Mouse (Mus musculus) lung, adult 2 months (tissue): ENCODE data around the gene Mapkbp1. TPM values are rescaled to one million over a fixed set of nuclear protein-coding genes. Genes with fewer than 3 reads are reported as not detected.

Experiments used
- DNase-seq: peaks from one replicate; pipeline ENCODE4 v3.0.0; 2022
- H3K4me1 ChIP-seq: fragments of 200-500 bp; 2 replicates; pipeline ENCODE4 v1.6.1; 2011; ENCODE audit warnings: low read length; ENCODE audit not compliant: control insufficient read depth, insufficient read depth
- H3K4me3 ChIP-seq: fragments of 200-500 bp; replicated peaks from 2 replicates; pipeline ENCODE3; 2011; ENCODE audit warnings: low read depth, mild to moderate bottlenecking, control low read depth, low read length; ENCODE audit errors: extremely low read depth
- CTCF ChIP-seq: fragments of 200-500 bp; IDR thresholded peaks from 2 replicates; pipeline ENCODE4 v1.5.1; 2011; ENCODE audit warnings: mild to moderate bottlenecking, low read length, control low read depth; ENCODE audit not compliant: insufficient read depth
- POLR2A ChIP-seq: fragments of 200-500 bp; IDR thresholded peaks from 2 replicates; pipeline ENCODE4 v1.6.1; 2011; ENCODE audit warnings: low read depth, mild to moderate bottlenecking, control low read depth, low read length, borderline replicate concordance; ENCODE audit errors: extremely low read depth
- WGBS: fragments of 180-500 bp; shearing (Covaris S2); methylation state at CpG from one replicate; pipeline ENCODE4 v1.1.7; 2018; 5-methylcytosine and 5-hydroxymethylcytosine counted together
- polyA plus RNA-seq: library from polyadenylated mRNA; depleted of rRNA; stranded (reverse); fragments of >200 nt; gene quantifications from 2 replicates; pipeline ENCODE4 v1.2.3, GENCODE M21; 2012

Gene Mapkbp1
- polyA plus RNA-seq, 1 experiment = 37.5 TPM

- Histone ChIP-seq H3K4me1 (no peaks in the 10 kb centered on the region), H3K4me3 (no peak overlapping the region)
- WGBS = 73% methylated on average over 3 of the region's 3 CpGs
- DNase-seq = no peak
- TF ChIP-seq POLR2A = no peak
- no peak for TF ChIP-seq CTCF
Measured at GRCm38 (mm10) chr2:120044676-120045075, 72.2 kb downstream of the Mapkbp1 start.

GRCm38 (mm10) chr2:120046486-120047310 is 74.2 kb downstream of the Mapkbp1 start:
- no peak for TF ChIP-seq POLR2A
- TF ChIP-seq CTCF = no peak
- Histone ChIP-seq H3K4me3 (no peak overlapping the region), H3K4me1 (no peaks in the 10 kb centered on the region)
- no peak for DNase-seq
- 67% methylated on average over 14 of the region's 14 CpGs for WGBS

- H3K4me1 ChIP-seq = no peaks in the 10 kb centered on the region
- WGBS = 86% methylated on average over 9 of the region's 9 CpGs
- no peak overlapping the region for H3K4me3 ChIP-seq
- TF ChIP-seq CTCF = no peak
- no peak for TF ChIP-seq POLR2A
- DNase-seq = no peak
Measured at GRCm38 (mm10) chr2:120048173-120048572, 75.7 kb downstream of the Mapkbp1 start.

- no peak overlapping the region for H3K4me3 ChIP-seq
- DNase-seq = peak; percentile 72
- TF ChIP-seq CTCF = peak; percentile 72
- no peak for TF ChIP-seq POLR2A
- no peaks in the 10 kb centered on the region for H3K4me1 ChIP-seq
- WGBS = 68% methylated on average over 10 of the region's 10 CpGs
Measured at GRCm38 (mm10) chr2:120049632-120050274, 77.3 kb downstream of the Mapkbp1 start.

- WGBS = 60% methylated on average over 6 of the region's 6 CpGs
- Histone ChIP-seq H3K4me3 (no peak overlapping the region), H3K4me1 (no peaks in the 10 kb centered on the region)
- no peak for DNase-seq
- TF ChIP-seq POLR2A (no peak), CTCF (no peak)
Measured at GRCm38 (mm10) chr2:120051405-120051804, 78.9 kb downstream of the Mapkbp1 start.

GRCm38 (mm10) chr2:120054771-120055552 is 82.5 kb downstream of the Mapkbp1 start:
- TF ChIP-seq CTCF = no peak
- no peak for TF ChIP-seq POLR2A
- 92% methylated on average over 12 of the region's 12 CpGs for WGBS
- Histone ChIP-seq H3K4me1 (no peaks in the 10 kb centered on the region), H3K4me3 (no peak overlapping the region)
- DNase-seq = no peak

GRCm38 (mm10) chr2:120055923-120056322 is 83.4 kb downstream of the Mapkbp1 start:
- DNase-seq = no peak
- TF ChIP-seq POLR2A = no peak
- TF ChIP-seq CTCF = no peak
- no peaks in the 10 kb centered on the region for H3K4me1 ChIP-seq
- 85% methylated on average over 10 of the region's 10 CpGs for WGBS
- H3K4me3 ChIP-seq = no peak overlapping the region

GRCm38 (mm10) chr2:120058818-120059217 is 86.3 kb downstream of the Mapkbp1 start:
- no peak overlapping the region for H3K4me3 ChIP-seq
- DNase-seq = no peak

GRCm38 (mm10) chr2:120059466-120059865 is 87.0 kb downstream of the Mapkbp1 start:
- 65% methylated on average over 3 of the region's 3 CpGs for WGBS
- peak; percentile 27 for DNase-seq
- no peak for TF ChIP-seq POLR2A
- Histone ChIP-seq H3K4me1 (no peaks in the 10 kb centered on the region), H3K4me3 (no peak overlapping the region)

More at GRCm38 (mm10) chr2:120058818-120059217, 86.3 kb downstream of the Mapkbp1 start:
- H3K4me1 ChIP-seq = no peaks in the 10 kb centered on the region
- 75% methylated on average over 4 of the region's 4 CpGs for WGBS
- TF ChIP-seq POLR2A (no peak), CTCF (no peak)

- WGBS = 55% methylated on average over 6 of the region's 6 CpGs
- DNase-seq = peak; percentile 69
Measured at GRCm38 (mm10) chr2:120060190-120060589, 87.7 kb downstream of the Mapkbp1 start.

More at GRCm38 (mm10) chr2:120060190-120060589, 87.7 kb downstream of the Mapkbp1 start:
- Histone ChIP-seq H3K4me3 (no peak overlapping the region), H3K4me1 (no peaks in the 10 kb centered on the region)
- TF ChIP-seq POLR2A (no peak), CTCF (no peak)
